ENCODE assay signal across 8 mouse cellular contexts in the genomic region with DNA sequence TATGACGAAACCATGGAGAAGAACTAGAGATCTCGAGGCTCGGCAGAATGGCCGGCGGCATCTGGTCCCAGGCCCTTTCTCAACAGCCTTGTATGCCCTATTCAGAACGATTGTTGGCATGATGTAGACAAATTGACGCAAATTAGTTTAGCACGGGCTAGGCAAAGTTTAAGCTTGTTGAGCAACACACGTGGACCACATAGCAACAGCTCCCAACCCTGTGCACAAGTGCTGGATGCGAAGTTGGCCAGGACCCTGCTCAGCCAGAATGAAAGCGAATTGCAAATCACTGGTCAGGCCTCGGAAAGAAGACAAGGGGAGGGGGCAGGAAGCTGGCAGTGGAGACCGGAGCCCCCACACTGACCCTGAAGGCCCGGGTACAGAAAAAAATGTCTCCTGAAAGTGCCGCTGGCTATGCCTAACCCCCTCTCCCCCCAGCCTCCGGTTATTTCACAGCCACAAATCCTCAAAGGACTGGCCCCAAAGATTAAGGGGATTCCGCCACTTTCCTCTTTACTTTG. TPM values are rescaled to one million over a fixed set of nuclear protein-coding genes. Genes with fewer than 3 reads are reported as not detected.
DNase-seq lines count a peak whose midpoint lies in the region; ATAC-seq and TF ChIP-seq lines count a peak whose summit lies in the region.

No protein-coding gene starts in this region.

- ATAC-seq in heart, embryonic 12.5 days (ENCODE audit: insufficient number of reproducible peaks, low FRiP score), result peak; percentile 45
- no peak for ATAC-seq in liver, embryonic 11.5 days (replicated peaks; ENCODE audit: low FRiP score)
- ATAC-seq in neural tube, embryonic 11.5 days (ENCODE audit: insufficient read depth, low FRiP score, low TSS enrichment), result peak; percentile 42; the same call in 1 of the 2 replicates

- DNase-seq in testis, postnatal 10 days (ENCODE audit: low spot score), result no peak
- DNase-seq in liver, embryonic 11.5 days (ENCODE audit: low spot score), result peak; percentile 41
- DNase-seq in neural tube, embryonic 11.5 days (ENCODE audit: low spot score), result peak; percentile 75
- DNase-seq in left cerebral cortex, postnatal 14 days (ENCODE audit: low spot score in 2 of 2), result no peak
- DNase-seq in frontal cortex, postnatal 14 days (ENCODE audit: low spot score in 2 of 2), result no peak
- DNase-seq in c-Kit-positive CD71-positive TER-119-positive erythroid progenitor cells, embryonic 14.5 days (ENCODE audit: low spot score), result no peak

- TF ChIP-seq POLR2A in testis, adult 2 months (IDR thresholded peaks at IDR 0.05; ENCODE audit: control insufficient read depth, low read depth, low read length), result no peak

- H3K4me3 ChIP-seq in testis, adult 2 months (ENCODE audit: control insufficient read depth, low read depth, low read length), result peak overlapping the region; percentile 48
- H3K4me3 ChIP-seq in heart, embryonic 12.5 days, result peak overlapping the region; percentile 47
- peak overlapping the region; percentile 45 for H3K4me3 ChIP-seq in liver, embryonic 11.5 days (ENCODE audit: low read depth, low read length)
- peak overlapping the region; percentile 13; the same call in 1 of the 2 replicates for H3K4me3 ChIP-seq in neural tube, embryonic 11.5 days (ENCODE audit: low read depth, low read length)

- no peak overlapping the region for H3K27ac ChIP-seq in testis, adult 2 months (ENCODE audit: control insufficient read depth, insufficient read depth, low read depth, low read length)
- peak overlapping the region; percentile 66 for H3K27ac ChIP-seq in heart, embryonic 12.5 days (ENCODE audit: poor library complexity, severe bottlenecking)
- H3K27ac ChIP-seq in liver, embryonic 11.5 days (ENCODE audit: low read depth, low read length), result no peak overlapping the region
- H3K27ac ChIP-seq in neural tube, embryonic 11.5 days (ENCODE audit: low read depth, low read length), result no peak overlapping the region

- no peaks in the 10 kb centered on the region for H3K9me3 ChIP-seq in heart, embryonic 12.5 days (replicated peaks)
- H3K9me3 ChIP-seq in liver, embryonic 11.5 days (ENCODE audit: control insufficient read depth, low read length), result no peaks in the 10 kb centered on the region
- H3K9me3 ChIP-seq in neural tube, embryonic 11.5 days (ENCODE audit: control insufficient read depth, low read length), result no peaks in the 10 kb centered on the region

- no peaks in the 10 kb centered on the region for H3K27me3 ChIP-seq in testis, adult 2 months (ENCODE audit: control insufficient read depth, insufficient read depth, low read length)
- H3K27me3 ChIP-seq in heart, embryonic 12.5 days (replicated peaks), result no peaks in the 10 kb centered on the region
- no peaks in the 10 kb centered on the region for H3K27me3 ChIP-seq in liver, embryonic 11.5 days (replicated peaks; ENCODE audit: control insufficient read depth, insufficient read depth, low read length)
- H3K27me3 ChIP-seq in neural tube, embryonic 11.5 days (ENCODE audit: control insufficient read depth, insufficient read depth, low read length), result 0 out of 2 replicates have a peak, but pooled peaks cover 3% of the 10 kb centered on the region

- no peaks in the 10 kb centered on the region for H3K36me3 ChIP-seq in testis, adult 2 months (ENCODE audit: control insufficient read depth, insufficient read depth, low read length)
- no peaks in the 10 kb centered on the region for H3K36me3 ChIP-seq in heart, embryonic 12.5 days
- H3K36me3 ChIP-seq in liver, embryonic 11.5 days (ENCODE audit: control insufficient read depth, insufficient read depth, low read length), result no peaks in the 10 kb centered on the region
- no peaks in the 10 kb centered on the region for H3K36me3 ChIP-seq in neural tube, embryonic 11.5 days (ENCODE audit: control insufficient read depth, insufficient read depth, low read length)

- intact Hi-C loops in left cerebral cortex, postnatal 14 days (cut with DNase I), result loop anchor here (10.0 kb wide), 1 partner anchor 129 kb away; the partner anchor contains the start of gene Ric8b

- WGBS in heart, embryonic 12.5 days, result 21% methylated on average over 17 of the region's 17 CpGs
- 38% methylated on average over 17 of the region's 17 CpGs for WGBS in liver, embryonic 11.5 days
- 10% methylated on average over 17 of the region's 17 CpGs for WGBS in neural tube, embryonic 11.5 days

- peak overlapping the region; percentile 34 for H3K9ac ChIP-seq in heart, embryonic 12.5 days
- H3K9ac ChIP-seq in liver, embryonic 11.5 days (ENCODE audit: low read depth, low read length), result peak overlapping the region; percentile 46; the same call in 1 of the 2 replicates
- H3K9ac ChIP-seq in neural tube, embryonic 11.5 days (ENCODE audit: low read length), result peak overlapping the region; percentile 41

- H3K4me2 ChIP-seq in heart, embryonic 12.5 days, result peak overlapping the region; percentile 74
- H3K4me2 ChIP-seq in liver, embryonic 11.5 days, result peak overlapping the region; percentile 67
- peak overlapping the region; percentile 39 for H3K4me2 ChIP-seq in neural tube, embryonic 11.5 days (ENCODE audit: low read depth)

- H3K4me1 ChIP-seq in testis, adult 2 months (ENCODE audit: control insufficient read depth, insufficient read depth, low read length), result peaks cover 7% of the 10 kb centered on the region
- H3K4me1 ChIP-seq in heart, embryonic 12.5 days (replicated peaks), result 0 out of 2 replicates have a peak, but pooled peaks cover 9% of the 10 kb centered on the region
- 0 out of 2 replicates have a peak, but pooled peaks cover 2% of the 10 kb centered on the region for H3K4me1 ChIP-seq in liver, embryonic 11.5 days (replicated peaks; ENCODE audit: control insufficient read depth, insufficient read depth, low read length)
- peaks cover 9% of the 10 kb centered on the region for H3K4me1 ChIP-seq in neural tube, embryonic 11.5 days (ENCODE audit: control insufficient read depth, insufficient read depth, low read length)

- no peak for TF ChIP-seq CTCF in testis, adult 2 months (IDR thresholded peaks at IDR 0.05; ENCODE audit: control insufficient read depth, insufficient read depth, insufficient replicate concordance, low read depth, low read length)

RNA-seq across cellular contexts. Expression of gene Fhl4, which starts 58.0 kb away (rescaled TPM):
- polyA plus RNA-seq in testis, adult 2 months (2012; rRNA removed), result 1,614 and 2,043 TPM in 2 replicates
- polyA plus RNA-seq in heart, embryonic 12.5 days (2016; fragmentation: Nextera tagmentation; extraction: Ambion mirVana), result 1.3 and 1.8 TPM in 2 replicates
- 0.44 and 1.3 TPM in 2 replicates for polyA plus RNA-seq in liver, embryonic 11.5 days (2014; fragmentation: Nextera tagmentation; extraction: Ambion mirVana)
- polyA plus RNA-seq in neural tube, embryonic 11.5 days (2014; fragmentation: Nextera tagmentation; extraction: Ambion mirVana), result 0.84 and 0.93 TPM in 2 replicates
- under 1 TPM; 0.46 to 0.87 TPM for total RNA-seq in left cerebral cortex, postnatal 14 days (2021)

RNA-seq across cellular contexts. Expression of gene Tmem263, which starts 58.2 kb away (rescaled TPM):
- polyA plus RNA-seq in testis, adult 2 months (2012; rRNA removed), result 5.7 and 6.4 TPM in 2 replicates
- 64.4 and 65.6 TPM in 2 replicates for polyA plus RNA-seq in heart, embryonic 12.5 days (2016; fragmentation: Nextera tagmentation; extraction: Ambion mirVana)
- 45.5 and 45.8 TPM in 2 replicates for polyA plus RNA-seq in liver, embryonic 11.5 days (2014; fragmentation: Nextera tagmentation; extraction: Ambion mirVana)
- 59.5 and 65.7 TPM in 2 replicates for polyA plus RNA-seq in neural tube, embryonic 11.5 days (2014; fragmentation: Nextera tagmentation; extraction: Ambion mirVana)
- total RNA-seq in left cerebral cortex, postnatal 14 days (2021), result 10 to 100 TPM; 33.7 to 37.5 TPM

Comparison
In these comparisons a context has a peak if more than half of its experiments do, and no peak if none do; other contexts are left out.
1. DNase-seq: peak in liver, embryonic 11.5 days (single experiment) and neural tube, embryonic 11.5 days (single experiment); none in testis, postnatal 10 days (single experiment), left cerebral cortex, postnatal 14 days (0 of 2), frontal cortex, postnatal 14 days (0 of 2) and c-Kit-positive CD71-positive TER-119-positive erythroid progenitor cells, embryonic 14.5 days (single experiment).
2. RNA of gene Fhl4, which starts 58.0 kb away (polyA plus RNA-seq): 1,614 to 2,043 TPM in testis, adult 2 months; 1.3 to 1.8 TPM in heart, embryonic 12.5 days, 0.84 to 0.93 TPM in neural tube, embryonic 11.5 days and 0.44 to 1.3 TPM in liver, embryonic 11.5 days; every median in the first group is over 100 times any median in the second.
3. Peak in every context shown above with its lines, with median percentiles within 50 percentile points of each other: H3K4me3 ChIP-seq, H3K4me2 ChIP-seq and H3K9ac ChIP-seq.